Mouse (Mus musculus) heart, embryonic 14.5 days (tissue): ENCODE data around the gene Tm9sf3. TPM values are rescaled to one million over a fixed set of nuclear protein-coding genes. Genes with fewer than 3 reads are reported as not detected.

Experiments used
- ATAC-seq: fragments of 200-750 bp; cut with Nextera tagmentation; 2 replicates; pipeline ENCODE4 v1.8.0; 2017; ENCODE audit warnings: low read depth, moderate TSS enrichment; ENCODE audit not compliant: insufficient number of reproducible peaks, insufficient read depth, low FRiP score
- H3K27ac ChIP-seq, 2 experiments: fragments of 200-500 bp in 1 of 2; fragments of 300-500 bp in 1 of 2; sonication (generic) in 1 of 2; replicated peaks in 1 of 2; 2 replicates each; pipeline ENCODE4 v1.5.1; 2012 to 2014; ENCODE audit warnings: low read depth in 2 of 2, low read length in 2 of 2, control low read depth in 1 of 2, mild to moderate bottlenecking in 1 of 2, mixed read lengths in 1 of 2; ENCODE audit not compliant: control insufficient read depth in 1 of 2, insufficient read depth in 1 of 2
- H3K27me3 ChIP-seq: fragments of 300-500 bp; sonication (generic); 2 replicates; pipeline ENCODE4 v1.6.1; 2014; ENCODE audit warnings: mild to moderate bottlenecking, low read length, control low read depth; ENCODE audit not compliant: control insufficient read depth, insufficient read depth
- H3K36me3 ChIP-seq: fragments of 300-500 bp; sonication (generic); 2 replicates; pipeline ENCODE4 v1.6.1; 2014; ENCODE audit warnings: mild to moderate bottlenecking, control low read depth, low read length, mixed read lengths; ENCODE audit not compliant: control insufficient read depth, insufficient read depth
- H3K4me1 ChIP-seq, 2 experiments: fragments of 200-500 bp in 1 of 2; fragments of 300-500 bp in 1 of 2; sonication (generic) in 1 of 2; 2 replicates each; pipeline ENCODE4 v1.6.1; 2012 to 2014; ENCODE audit warnings: low read length in 2 of 2, control low read depth in 1 of 2, mixed read lengths in 1 of 2; ENCODE audit not compliant: control insufficient read depth in 2 of 2, insufficient read depth in 2 of 2
- H3K4me2 ChIP-seq: fragments of 300-500 bp; sonication (generic); 2 replicates; pipeline ENCODE4 v1.6.1; 2014; ENCODE audit warnings: mild to moderate bottlenecking, low read length
- H3K4me3 ChIP-seq, 2 experiments: fragments of 200-500 bp in 1 of 2; fragments of 300-500 bp in 1 of 2; sonication (generic) in 1 of 2; 2 replicates each; pipeline ENCODE4 v1.5.1; 2012 to 2014; ENCODE audit warnings: low read length in 2 of 2, mild to moderate bottlenecking in 2 of 2, control low read depth in 1 of 2, low read depth in 1 of 2, moderate library complexity in 1 of 2; ENCODE audit not compliant: control insufficient read depth in 1 of 2, insufficient read depth in 1 of 2
- H3K9ac ChIP-seq: fragments of 300-500 bp; sonication (generic); 2 replicates; pipeline ENCODE4 v1.6.1; 2014; ENCODE audit warnings: mild to moderate bottlenecking, low read length
- H3K9me3 ChIP-seq: fragments of 300-500 bp; sonication (generic); 2 replicates; pipeline ENCODE4 v1.6.1; 2016; ENCODE audit warnings: low read length, control low read depth; ENCODE audit not compliant: control insufficient read depth
- WGBS: fragments of 180-500 bp; shearing (Covaris S2); extraction: QIAGEN DNeasy Blood & Tissue Kit; methylation state at CpG from one replicate; pipeline ENCODE4 v1.1.7; 2014; 5-methylcytosine and 5-hydroxymethylcytosine counted together
- polyA plus RNA-seq: library from polyadenylated mRNA; unstranded; fragments of >200 nt; fragmentation: Nextera tagmentation; extraction: Ambion mirVana; gene quantifications from 2 replicates; pipeline ENCODE4 v1.2.1, GENCODE M21; 2014

Gene Tm9sf3
- polyA plus RNA-seq, 1 experiment from 2014 or later, result 119 TPM

DNA sequence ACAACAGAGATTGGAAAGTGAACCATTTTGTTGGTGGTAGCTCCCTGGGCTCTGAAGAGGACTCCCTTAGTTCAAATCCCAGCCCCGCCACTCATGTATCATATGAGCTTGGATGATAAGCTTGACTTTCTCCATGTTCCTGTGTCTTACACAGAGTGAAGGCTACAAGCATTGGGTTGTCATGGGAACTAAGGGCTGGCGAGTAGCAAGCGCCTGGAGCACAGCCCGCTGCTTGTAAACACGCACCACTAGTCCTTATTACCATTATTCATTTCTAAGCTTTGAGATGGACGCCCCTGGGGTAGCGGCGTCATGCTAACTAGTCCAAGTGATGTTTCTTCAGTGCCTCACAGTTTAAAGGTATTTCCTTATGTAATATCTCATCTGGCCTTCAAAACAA lies 35.6 kb upstream of the Tm9sf3 start:
- Histone ChIP-seq H3K9ac (no peak overlapping the region), H3K27me3 (no peaks in the 10 kb centered on the region), H3K4me3 (no peak overlapping the region), H3K4me1 (no peaks in the 10 kb centered on the region), H3K36me3 (no peaks in the 10 kb centered on the region), H3K4me2 (no peak overlapping the region), H3K27ac (no peak overlapping the region), H3K9me3 (no peaks in the 10 kb centered on the region)
- no peak for ATAC-seq
- WGBS, result 82% methylated on average over 8 of the region's 8 CpGs

DNA sequence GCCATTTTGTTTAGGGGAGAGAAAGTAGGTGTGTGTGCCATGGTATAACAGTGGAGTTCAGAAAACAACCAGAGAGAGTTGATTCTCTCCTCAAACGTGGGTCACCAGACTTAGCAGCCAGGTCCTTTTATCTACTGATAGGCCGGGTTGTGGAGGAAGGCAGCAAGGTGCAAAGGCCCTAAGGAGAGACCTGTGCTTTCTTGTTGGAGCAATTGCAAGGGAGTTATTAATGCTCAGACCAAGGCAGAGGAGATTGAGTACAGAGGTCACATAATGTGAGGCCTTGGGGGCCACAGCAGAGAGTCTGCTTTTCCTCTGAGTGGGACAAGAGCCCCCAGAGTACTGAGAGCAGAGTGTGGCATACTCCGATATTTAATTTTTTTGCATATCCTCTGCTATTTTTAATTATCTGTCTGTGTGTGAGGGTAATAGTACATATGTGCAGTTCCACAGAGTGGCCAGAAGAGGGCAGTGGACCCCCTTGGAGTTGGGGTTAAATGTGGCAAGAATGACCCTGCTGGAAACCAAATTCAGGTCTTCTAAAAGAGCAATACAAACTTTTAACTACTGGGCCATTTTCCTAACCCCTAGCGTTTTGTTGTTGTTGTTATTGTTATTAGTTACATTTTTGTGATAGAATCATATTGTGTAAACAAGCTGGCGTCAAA lies 27.3 kb upstream of the Tm9sf3 start:
- WGBS, result 53% methylated on average over 5 of the region's 5 CpGs
- Histone ChIP-seq H3K9me3 (no peaks in the 10 kb centered on the region), H3K4me2 (no peak overlapping the region), H3K9ac (no peak overlapping the region), H3K36me3 (no peaks in the 10 kb centered on the region), H3K27ac (no peak overlapping the region), H3K27me3 (no peaks in the 10 kb centered on the region), H3K4me1 (no peaks in the 10 kb centered on the region; a peak in 1 of 4 replicates), H3K4me3 (no peak overlapping the region)
- ATAC-seq, result no peak

DNA sequence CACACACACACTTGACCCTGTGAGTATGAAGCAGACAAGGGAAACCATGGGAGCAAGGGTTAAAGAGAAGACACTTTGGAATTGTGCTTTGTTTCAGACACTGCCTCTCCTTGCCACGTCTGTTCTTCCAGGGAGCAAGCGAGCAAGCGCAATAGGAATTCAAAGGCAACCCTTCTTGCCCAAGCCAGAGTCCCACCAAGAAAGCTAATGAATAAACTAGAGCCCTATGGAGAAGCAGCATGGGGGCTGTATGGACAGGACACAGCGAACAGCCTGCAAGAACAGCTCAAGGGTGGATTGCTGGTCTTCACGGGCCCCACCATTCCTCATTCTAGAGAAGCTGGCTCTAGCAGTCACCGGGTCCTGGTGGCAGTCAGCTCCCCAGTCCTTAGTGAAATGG lies 24.8 kb upstream of the Tm9sf3 start:
- Histone ChIP-seq H3K4me1 (peaks cover 3 to 4% of the 10 kb centered on the region in 2 experiments; a peak in 2 of 4 replicates), H3K27ac (no peak overlapping the region), H3K9ac (no peak overlapping the region), H3K4me3 (no peak overlapping the region), H3K27me3 (peaks cover 4% of the 10 kb centered on the region; the same call in 1 of the 2 replicates), H3K9me3 (no peaks in the 10 kb centered on the region), H3K4me2 (no peak overlapping the region), H3K36me3 (no peaks in the 10 kb centered on the region)
- WGBS, result 71% methylated on average over 6 of the region's 6 CpGs
- ATAC-seq, result no peak

DNA sequence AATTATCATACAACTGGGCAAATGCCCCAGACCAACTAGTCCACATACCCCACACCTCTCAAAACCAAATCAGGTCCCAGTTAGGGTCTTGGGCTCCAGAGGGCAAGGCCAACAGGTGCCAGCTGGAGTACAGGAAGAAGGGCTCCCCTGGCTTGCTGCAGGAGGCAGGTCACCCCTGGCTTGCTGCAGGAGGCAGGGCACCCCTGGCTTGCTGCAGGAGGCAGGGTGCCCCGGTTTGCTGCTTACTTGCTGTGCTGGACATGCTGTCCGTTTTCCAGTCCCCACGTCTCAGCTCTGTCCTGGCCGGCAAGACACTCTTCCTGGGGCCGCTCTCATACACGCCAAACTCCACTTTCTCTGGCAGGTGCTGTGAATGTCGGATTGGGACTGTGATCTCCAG lies 23.4 kb upstream of the Tm9sf3 start:
- Histone ChIP-seq H3K4me1 (peaks cover 10 to 14% of the 10 kb centered on the region in 2 experiments), H3K9ac (no peak overlapping the region), H3K4me3 (no peak overlapping the region), H3K27ac (no peak overlapping the region), H3K27me3 (peaks cover 4% of the 10 kb centered on the region; the same call in 1 of the 2 replicates), H3K4me2 (no peak overlapping the region), H3K9me3 (no peaks in the 10 kb centered on the region), H3K36me3 (no peaks in the 10 kb centered on the region)
- 80% methylated on average over 7 of the region's 7 CpGs for whole genome bisulfite sequencing
- ATAC-seq, result no peak

DNA sequence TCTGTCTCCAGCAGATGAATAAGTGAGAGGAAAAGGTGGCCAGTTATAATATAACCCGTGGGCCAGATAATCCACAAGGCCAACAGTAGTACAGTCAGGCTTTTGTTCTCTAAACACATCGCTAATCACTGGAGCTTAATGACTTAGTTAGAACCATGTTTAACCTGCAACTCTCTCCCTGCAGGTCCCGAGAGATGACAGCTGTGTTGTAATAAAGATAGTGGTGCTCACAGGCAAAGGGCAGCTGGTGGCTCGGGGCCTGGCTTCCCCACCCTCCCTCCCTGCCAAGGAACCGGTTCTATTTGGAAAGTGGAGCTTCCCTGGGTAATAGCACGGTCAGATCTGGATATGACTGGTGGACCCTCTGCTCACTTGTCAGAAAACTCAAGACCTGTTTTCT lies 20.7 kb upstream of the Tm9sf3 start:
- 27% methylated on average over 6 of the region's 6 CpGs for WGBS
- Histone ChIP-seq H3K4me1 (peaks cover 13 to 14% of the 10 kb centered on the region in 2 experiments), H3K9me3 (no peaks in the 10 kb centered on the region), H3K27me3 (peaks cover 4% of the 10 kb centered on the region; the same call in 1 of the 2 replicates), H3K27ac (no peak overlapping the region), H3K9ac (no peak overlapping the region), H3K4me2 (no peak overlapping the region), H3K4me3 (no peak overlapping the region), H3K36me3 (no peaks in the 10 kb centered on the region)
- no peak for ATAC-seq

DNA sequence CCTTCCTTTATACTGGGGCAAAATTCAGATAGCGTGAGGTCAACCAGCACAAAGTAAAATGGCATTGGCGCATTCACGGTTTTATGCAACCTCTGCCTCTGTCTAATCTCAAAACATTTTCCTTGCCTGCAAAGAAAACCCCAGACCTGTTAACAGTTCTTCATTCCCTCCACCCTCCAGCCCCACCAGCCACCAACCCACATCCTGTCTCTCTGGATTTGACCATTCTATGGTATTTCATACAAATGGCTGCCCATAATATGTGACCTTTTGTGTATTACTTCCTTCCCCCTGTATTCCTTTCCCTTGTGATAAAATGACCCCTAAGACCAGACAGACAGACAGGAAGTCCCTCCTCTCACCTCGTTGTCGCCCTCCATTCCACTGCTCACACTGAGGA lies 18.9 kb upstream of the Tm9sf3 start:
- no peak for ATAC-seq
- H3K4me1 ChIP-seq, result peaks cover 13 to 14% of the 10 kb centered on the region in 2 experiments
- H3K27me3 ChIP-seq, result peaks cover 4% of the 10 kb centered on the region; the same call in 1 of the 2 replicates
- no peak overlapping the region for H3K27ac ChIP-seq
- 62% methylated on average over 5 of the region's 5 CpGs for WGBS
- H3K4me3 ChIP-seq, result no peak overlapping the region
- no peaks in the 10 kb centered on the region for H3K9me3 ChIP-seq
- no peaks in the 10 kb centered on the region for H3K36me3 ChIP-seq
- H3K4me2 ChIP-seq, result peak overlapping the region; percentile 37
- H3K9ac ChIP-seq, result no peak overlapping the region

DNA sequence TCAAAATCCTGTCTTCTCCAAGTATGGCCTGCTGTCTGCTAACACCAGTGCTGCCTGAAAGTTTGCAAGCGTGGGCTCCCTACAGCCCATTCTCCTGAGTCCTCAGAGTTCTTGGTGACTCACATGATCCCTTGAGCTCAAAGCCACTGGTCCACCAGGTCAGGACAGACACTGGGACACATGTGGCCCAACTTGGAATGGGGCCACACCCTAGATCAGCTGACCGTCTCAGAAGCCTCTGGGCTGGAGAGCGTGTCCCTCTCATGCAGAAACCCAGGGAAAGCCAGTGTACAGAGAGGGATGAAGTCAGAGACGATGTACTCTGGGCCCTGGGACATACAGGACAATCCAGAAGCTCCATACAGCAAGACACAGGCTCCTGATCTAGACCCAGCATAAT lies 18.4 kb upstream of the Tm9sf3 start:
- H3K27me3 ChIP-seq, result peaks cover 4% of the 10 kb centered on the region; the same call in 1 of the 2 replicates
- no peaks in the 10 kb centered on the region for H3K36me3 ChIP-seq
- 57% methylated on average over 4 of the region's 4 CpGs for WGBS
- H3K9ac ChIP-seq, result no peak overlapping the region
- H3K4me2 ChIP-seq, result no peak overlapping the region
- no peak overlapping the region for H3K27ac ChIP-seq
- peaks cover 13 to 14% of the 10 kb centered on the region in 2 experiments for H3K4me1 ChIP-seq
- H3K4me3 ChIP-seq, result no peak overlapping the region
- no peaks in the 10 kb centered on the region for H3K9me3 ChIP-seq
- ATAC-seq, result no peak

DNA sequence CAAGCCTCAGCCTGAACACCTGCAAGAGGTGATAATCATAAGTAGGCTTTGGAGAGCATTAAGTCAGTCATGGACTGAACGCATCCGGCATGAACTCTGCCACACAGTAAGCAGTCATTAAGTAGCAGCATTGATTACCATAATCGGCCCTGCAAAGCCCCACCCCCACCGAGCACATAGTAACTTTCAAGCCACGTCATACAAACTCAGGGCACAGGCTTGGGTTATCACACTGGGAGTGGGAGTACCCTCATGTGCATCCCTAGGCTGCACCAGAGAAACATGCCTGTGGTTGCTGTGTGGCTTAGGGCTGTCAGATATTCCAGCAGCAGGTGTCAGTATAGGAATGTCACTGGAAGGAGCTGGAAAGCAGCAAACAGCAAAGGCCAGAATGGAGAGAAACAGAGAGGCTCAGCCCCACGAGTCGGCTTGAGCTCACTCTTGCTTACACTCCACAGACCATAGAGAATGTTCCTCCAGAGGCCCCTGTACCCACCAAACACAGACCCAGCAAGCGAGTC lies 16.0 kb upstream of the Tm9sf3 start:
- Histone ChIP-seq H3K27ac (no peak overlapping the region), H3K4me1 (peaks cover 13 to 14% of the 10 kb centered on the region in 2 experiments), H3K9me3 (no peaks in the 10 kb centered on the region), H3K27me3 (no peaks in the 10 kb centered on the region), H3K4me2 (no peak overlapping the region), H3K9ac (no peak overlapping the region), H3K4me3 (no peak overlapping the region), H3K36me3 (no peaks in the 10 kb centered on the region)
- ATAC-seq, result no peak
- 63% methylated on average over 8 of the region's 8 CpGs for WGBS
